Mouse (Mus musculus) kidney, embryonic 14.5 days (tissue): ENCODE measurements around the gene Olfr695. TPM values are rescaled to one million over a fixed set of nuclear protein-coding genes. Genes with fewer than 3 reads are reported as not detected.
"Not testable (repeated sequence)": the region's sequence is repeated elsewhere in the genome, so short reads cannot be mapped to it uniquely, and the experiment has no call there.

Experiments used
- ATAC-seq: fragments of 200-750 bp; cut with Nextera tagmentation; 2 replicates; pipeline ENCODE4 v1.8.0; 2017; ENCODE audit warnings: moderate number of reproducible peaks, mild to moderate bottlenecking, moderate TSS enrichment, moderate library complexity; ENCODE audit not compliant: low FRiP score, low TSS enrichment
- H3K27ac ChIP-seq: fragments of 300-500 bp; sonication (generic); 2 replicates; pipeline ENCODE4 v1.5.1; 2014; ENCODE audit warnings: low read depth, mild to moderate bottlenecking, low read length, moderate library complexity, mixed read lengths
- H3K27me3 ChIP-seq: fragments of 300-500 bp; sonication (generic); 2 replicates; pipeline ENCODE4 v1.6.1; 2014; ENCODE audit warnings: mild to moderate bottlenecking, low read length; ENCODE audit not compliant: control insufficient read depth, insufficient read depth
- H3K36me3 ChIP-seq: fragments of 300-500 bp; sonication (generic); 2 replicates; pipeline ENCODE4 v1.6.1; 2014; ENCODE audit warnings: low read length, mixed read lengths; ENCODE audit not compliant: control insufficient read depth, insufficient read depth
- H3K4me1 ChIP-seq: fragments of 300-500 bp; sonication (generic); 2 replicates; pipeline ENCODE4 v1.6.1; 2014; ENCODE audit warnings: low read length, mixed read lengths; ENCODE audit not compliant: control insufficient read depth, insufficient read depth
- H3K4me2 ChIP-seq: fragments of 300-500 bp; sonication (generic); replicated peaks from 2 replicates; pipeline ENCODE4 v1.6.1; 2014; ENCODE audit warnings: low read depth, mild to moderate bottlenecking, low read length
- H3K4me3 ChIP-seq: fragments of 300-500 bp; sonication (generic); 2 replicates; pipeline ENCODE4 v1.5.1; 2014; ENCODE audit warnings: mild to moderate bottlenecking, low read length
- H3K9ac ChIP-seq: fragments of 300-500 bp; sonication (generic); 2 replicates; pipeline ENCODE4 v1.6.1; 2014; ENCODE audit warnings: low read depth, mild to moderate bottlenecking, low read length, moderate library complexity
- H3K9me3 ChIP-seq: fragments of 300-500 bp; sonication (generic); 2 replicates; pipeline ENCODE4 v1.6.1; 2016; ENCODE audit warnings: low read length; ENCODE audit not compliant: control insufficient read depth
- WGBS: fragments of 180-500 bp; shearing (Covaris S2); extraction: QIAGEN DNeasy Blood & Tissue Kit; methylation state at CpG from one replicate; pipeline ENCODE4 v1.1.7; 2014; 5-methylcytosine and 5-hydroxymethylcytosine counted together
- polyA plus RNA-seq: library from polyadenylated mRNA; unstranded; fragments of >200 nt; fragmentation: Nextera tagmentation; extraction: Ambion mirVana; gene quantifications from 2 replicates; pipeline ENCODE4 v1.2.1, GENCODE M21; 2014

Olfr695 gene
- not detected in 2 replicates for polyA plus RNA-seq

DNA sequence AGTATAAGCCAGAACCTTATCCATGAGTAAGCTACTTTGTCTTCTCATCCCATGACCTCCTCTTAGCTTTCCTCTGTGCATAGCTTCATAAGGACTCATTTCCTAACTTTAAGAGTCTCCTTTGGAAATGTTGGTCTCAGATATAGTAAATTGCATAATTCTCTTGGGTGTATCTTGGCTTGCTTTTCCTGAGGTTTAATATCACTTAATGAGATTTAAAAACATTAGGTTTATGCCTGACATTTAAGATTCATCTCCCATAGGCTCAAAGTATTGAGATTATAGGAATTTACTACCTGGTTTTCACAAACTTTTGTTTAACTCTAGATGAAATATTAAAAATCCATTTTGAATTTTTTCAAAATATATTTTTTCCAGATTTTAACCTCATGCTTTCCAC lies at the start of gene Olfr695:
TSS of gene Olfr695 (minus strand) at position 101 of the 400 bp plus-strand sequence.
- H3K9ac ChIP-seq, result no peak within 1 kb of the TSS
- H3K4me2 ChIP-seq, result no peak within 1 kb of the TSS
- no peaks in the 10 kb centered on the region for H3K9me3 ChIP-seq
- H3K4me1 ChIP-seq, result no peaks in the 10 kb centered on the region
- no peaks in the 10 kb centered on the region for H3K27me3 ChIP-seq
- H3K4me3 ChIP-seq, result no peak within 1 kb of the TSS
- no peak for ATAC-seq
- H3K27ac ChIP-seq, result no peak within 1 kb of the TSS
- H3K36me3 ChIP-seq, result no peaks in the 10 kb centered on the region

DNA sequence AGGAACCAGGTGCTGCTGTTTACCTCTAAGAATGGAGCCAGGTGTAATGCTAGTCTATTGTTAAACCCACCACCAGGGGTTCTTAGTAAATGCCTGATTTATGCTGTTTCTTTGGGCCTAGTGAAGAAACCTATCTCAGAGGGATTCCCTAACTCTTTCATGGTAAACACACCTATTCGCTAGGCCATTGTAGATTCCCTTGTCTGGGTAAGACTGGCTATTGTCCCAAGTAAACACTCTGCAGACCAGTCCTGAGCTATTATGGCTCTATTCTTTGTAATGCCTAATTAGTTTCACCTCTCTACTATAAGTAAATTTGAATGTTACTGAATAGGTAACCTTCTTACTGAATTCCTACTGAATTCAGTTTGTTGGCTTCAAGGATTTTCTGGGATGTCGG lies 44.8 kb upstream of the Olfr695 start:
- ATAC-seq, H3K9ac ChIP-seq, H3K27ac ChIP-seq, H3K4me2 ChIP-seq, H3K36me3 ChIP-seq, H3K4me1 ChIP-seq, H3K27me3 ChIP-seq, H3K9me3 ChIP-seq, H3K4me3 ChIP-seq: not testable (repeated sequence)
- 90% methylated on average over 2 of the region's 2 CpGs for WGBS

DNA sequence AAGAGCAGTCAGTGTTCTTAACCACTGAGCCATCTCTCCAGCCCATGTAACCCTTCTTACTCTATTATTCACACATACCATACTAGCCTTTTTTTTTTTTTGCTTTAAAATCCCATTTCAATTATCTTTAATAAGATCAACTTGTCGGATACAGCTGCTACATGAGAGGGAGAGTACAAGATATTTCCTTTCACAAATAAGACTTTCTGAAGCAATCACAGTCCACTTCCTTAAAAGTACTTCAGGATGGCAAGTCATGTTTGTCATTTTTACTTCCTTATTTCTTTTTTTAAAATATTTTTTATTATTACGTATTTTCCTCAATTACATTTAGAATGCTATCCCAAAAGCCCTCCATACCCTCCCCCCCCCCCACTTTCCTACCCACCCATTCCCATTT lies 42.6 kb upstream of the Olfr695 start:
- H3K27me3 ChIP-seq, result no peaks in the 10 kb centered on the region
- no peaks in the 10 kb centered on the region for H3K4me1 ChIP-seq
- 90% methylated on average over 2 of the region's 2 CpGs for WGBS
- ATAC-seq, result no peak
- H3K9ac ChIP-seq, result no peak overlapping the region
- no peak overlapping the region for H3K27ac ChIP-seq
- no peak overlapping the region for H3K4me3 ChIP-seq
- H3K36me3 ChIP-seq, result no peaks in the 10 kb centered on the region
- no peak overlapping the region for H3K4me2 ChIP-seq
- no peaks in the 10 kb centered on the region for H3K9me3 ChIP-seq

DNA sequence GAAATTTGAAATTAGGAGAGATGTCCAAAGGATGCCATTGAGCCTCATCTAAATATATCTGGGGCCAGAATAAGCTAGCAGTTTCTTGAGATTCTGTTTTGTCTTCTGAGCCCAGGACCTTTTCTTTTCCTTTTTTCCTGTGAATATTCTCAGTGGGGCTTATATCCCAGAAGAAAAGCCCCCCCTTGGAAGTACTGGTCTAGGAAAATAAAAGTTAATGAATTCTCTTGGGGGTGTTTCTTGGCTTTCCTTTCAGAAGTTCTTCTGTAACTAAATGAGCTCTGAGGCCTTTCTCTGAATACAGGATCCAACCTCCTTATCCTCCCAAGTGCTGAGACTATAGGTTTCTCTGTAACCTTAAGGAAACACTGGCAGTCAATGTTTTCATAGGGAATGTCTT lies 39.1 kb upstream of the Olfr695 start, which contains the start of gene Olfr698:
TSS of gene Olfr698 (minus strand) at position 101 of the 400 bp plus-strand sequence.
- no peak within 1 kb of the TSS for H3K4me2 ChIP-seq
- H3K9ac ChIP-seq, result no peak within 1 kb of the TSS
- no peaks in the 10 kb centered on the region for H3K9me3 ChIP-seq
- H3K4me1 ChIP-seq, result no peaks in the 10 kb centered on the region
- no peaks in the 10 kb centered on the region for H3K36me3 ChIP-seq
- H3K27me3 ChIP-seq, result no peaks in the 10 kb centered on the region
- no peak for ATAC-seq
- no peak within 1 kb of the TSS for H3K4me3 ChIP-seq
- no peak within 1 kb of the TSS for H3K27ac ChIP-seq

DNA sequence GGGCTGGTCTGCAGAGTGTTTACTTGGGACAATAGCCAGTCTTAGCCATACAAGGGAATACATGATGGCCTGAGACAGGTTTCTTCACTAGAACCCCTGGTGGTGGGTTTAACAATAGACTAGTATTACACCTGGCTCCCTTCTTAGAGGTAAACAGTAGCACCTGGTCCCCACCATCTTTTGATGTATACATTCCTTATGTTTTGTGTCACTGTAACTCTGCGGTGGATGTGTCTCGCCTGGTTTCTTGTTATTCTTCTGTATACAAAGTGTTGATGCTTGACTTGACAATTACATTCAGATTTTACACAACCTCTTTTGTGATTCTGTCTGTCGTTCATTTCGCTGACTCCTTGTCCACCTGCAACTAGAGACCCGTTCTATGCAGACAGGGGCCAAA lies 29.6 kb upstream of the Olfr695 start:
- Histone ChIP-seq H3K27me3 (no peaks in the 10 kb centered on the region), H3K4me1 (no peaks in the 10 kb centered on the region), H3K9me3 (no peaks in the 10 kb centered on the region), H3K4me3 (no peak overlapping the region), H3K4me2 (no peak overlapping the region), H3K27ac (no peak overlapping the region), H3K36me3 (no peaks in the 10 kb centered on the region), H3K9ac (no peak overlapping the region)
- ATAC-seq, result no peak
- WGBS, result 91% methylated on average over 5 of the region's 5 CpGs

DNA sequence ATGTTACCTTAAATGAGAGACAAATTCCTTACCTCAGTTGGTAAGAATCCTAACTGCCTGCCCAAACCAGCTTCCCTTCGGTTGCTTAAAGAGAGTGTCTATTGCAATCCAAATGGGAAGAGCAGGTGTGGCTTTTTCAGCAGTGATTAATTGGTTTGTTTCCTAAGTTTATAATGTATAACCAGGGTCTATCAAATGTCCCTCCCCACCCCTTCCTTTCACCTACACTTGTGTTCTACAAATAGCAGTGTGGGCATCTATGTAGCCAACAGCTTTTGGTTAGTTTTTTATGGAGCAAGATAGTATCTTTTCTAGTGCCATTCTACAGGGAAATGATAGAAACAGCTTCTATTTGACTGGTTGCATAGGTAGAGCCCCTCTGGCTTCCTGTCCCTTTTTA lies 26.1 kb upstream of the Olfr695 start, which contains the start of gene Olfr697:
TSS of gene Olfr697 (minus strand) at position 101 of the 400 bp plus-strand sequence.
- 96% methylated on average over 1 of the region's 1 CpGs for WGBS
- no peak for ATAC-seq

DNA sequence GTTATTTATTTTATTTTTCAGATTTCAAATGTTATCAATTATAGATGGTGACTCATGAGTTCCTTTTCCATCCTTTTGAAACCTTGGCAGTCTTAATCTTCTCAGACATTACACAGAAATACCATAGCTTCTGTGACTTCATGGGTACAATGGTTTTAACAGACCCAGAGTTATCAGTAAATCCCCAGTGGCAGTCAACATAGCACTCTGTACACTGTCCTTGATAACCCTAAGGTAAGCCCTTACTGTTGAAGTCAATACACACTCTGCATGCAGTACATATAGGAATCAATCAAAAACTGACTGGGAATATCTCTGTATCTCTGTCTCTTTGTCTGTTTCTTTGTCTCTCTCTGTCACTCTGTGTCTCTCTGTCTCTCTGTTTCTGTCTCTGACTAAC lies 20.8 kb upstream of the Olfr695 start:
- Histone ChIP-seq H3K27ac (no peak overlapping the region), H3K4me3 (no peak overlapping the region), H3K36me3 (no peaks in the 10 kb centered on the region), H3K4me1 (no peaks in the 10 kb centered on the region), H3K27me3 (no peaks in the 10 kb centered on the region), H3K4me2 (no peak overlapping the region), H3K9ac (no peak overlapping the region), H3K9me3 (no peaks in the 10 kb centered on the region)
- no peak for ATAC-seq

More for the DNA sequence above, 26.1 kb upstream of the Olfr695 start, which contains the start of gene Olfr697:
- Histone ChIP-seq H3K27me3 (no peaks in the 10 kb centered on the region), H3K4me2 (no peak within 1 kb of the TSS), H3K4me1 (no peaks in the 10 kb centered on the region), H3K9me3 (no peaks in the 10 kb centered on the region), H3K27ac (no peak within 1 kb of the TSS), H3K36me3 (no peaks in the 10 kb centered on the region), H3K9ac (no peak within 1 kb of the TSS), H3K4me3 (no peak within 1 kb of the TSS)

DNA sequence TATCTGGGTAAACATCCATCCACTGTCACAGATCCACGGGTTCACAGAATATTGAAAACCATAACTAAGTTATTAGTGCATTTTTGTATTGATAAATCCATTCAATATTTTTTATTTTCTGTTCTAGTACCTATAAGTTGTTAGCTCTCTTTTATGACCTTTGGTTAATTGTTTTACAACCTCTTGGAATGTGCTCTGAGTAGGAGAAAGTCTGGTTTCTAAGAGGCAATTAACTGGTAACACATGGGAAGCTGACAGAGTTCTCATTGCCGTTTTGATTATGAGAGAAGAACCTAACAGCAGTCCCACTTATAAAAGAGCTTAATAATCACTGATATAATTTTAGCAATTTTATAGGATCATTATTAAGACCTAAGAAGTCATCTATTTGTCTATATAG lies 17.5 kb upstream of the Olfr695 start:
- Histone ChIP-seq H3K9me3 (no peaks in the 10 kb centered on the region), H3K4me1 (no peaks in the 10 kb centered on the region), H3K36me3 (no peaks in the 10 kb centered on the region), H3K4me3 (no peak overlapping the region), H3K9ac (no peak overlapping the region), H3K4me2 (no peak overlapping the region), H3K27me3 (no peaks in the 10 kb centered on the region), H3K27ac (no peak overlapping the region)
- WGBS, result 39% methylated on average over 2 of the region's 2 CpGs
- ATAC-seq, result no peak

DNA sequence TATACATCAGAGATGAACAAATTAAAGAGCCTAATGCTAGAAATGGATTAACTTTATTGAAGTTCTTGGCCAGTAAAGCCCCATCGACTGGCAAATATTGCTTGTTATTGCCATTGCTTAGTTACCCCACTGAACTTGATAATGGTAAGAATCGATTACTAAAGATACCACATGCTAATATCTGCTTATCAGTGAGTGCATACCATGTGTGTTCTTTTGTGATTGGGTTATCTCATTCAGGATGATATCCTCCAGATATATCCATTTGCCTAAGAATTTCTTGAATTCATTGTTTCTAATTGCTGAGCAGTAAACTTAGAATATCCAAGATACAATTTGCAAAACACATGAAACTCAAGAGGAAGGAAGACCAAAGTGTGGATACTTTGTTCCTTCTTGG lies 9.5 kb upstream of the Olfr695 start:
- not testable (repeated sequence) for H3K27me3 ChIP-seq, H3K27ac ChIP-seq, H3K4me3 ChIP-seq, ATAC-seq, H3K4me1 ChIP-seq, H3K9me3 ChIP-seq, H3K36me3 ChIP-seq, H3K4me2 ChIP-seq, H3K9ac ChIP-seq
- 90% methylated on average over 2 of the region's 2 CpGs for WGBS

DNA sequence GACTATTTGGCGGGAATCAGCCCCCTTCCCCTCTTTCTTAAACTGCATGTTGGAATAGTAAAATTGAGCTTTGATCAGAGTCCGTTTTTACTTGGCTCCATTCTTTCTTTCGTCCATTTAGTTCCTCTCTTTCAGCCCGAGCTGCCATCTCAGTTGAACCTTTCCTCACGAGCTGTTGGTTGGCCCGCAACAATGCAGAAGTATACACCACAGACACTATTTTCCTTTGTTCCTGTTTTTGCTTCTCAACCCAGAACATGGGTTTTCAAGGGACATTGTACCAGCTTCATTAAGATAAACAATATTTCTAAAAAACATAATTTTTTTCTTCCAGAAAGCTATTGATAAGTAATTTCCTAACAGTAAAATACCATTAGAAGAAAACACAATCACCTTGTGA lies 4.7 kb downstream of the Olfr695 start:
- no peak overlapping the region for H3K4me3 ChIP-seq
- H3K27me3 ChIP-seq, result no peaks in the 10 kb centered on the region
- H3K9me3 ChIP-seq, result no peaks in the 10 kb centered on the region; the same call in 1 of the 2 replicates
- no peaks in the 10 kb centered on the region for H3K36me3 ChIP-seq
- no peak overlapping the region for H3K9ac ChIP-seq
- no peak overlapping the region for H3K27ac ChIP-seq
- no peaks in the 10 kb centered on the region for H3K4me1 ChIP-seq
- no peak overlapping the region for H3K4me2 ChIP-seq
- no peak for ATAC-seq
- 91% methylated on average over 6 of the region's 6 CpGs for WGBS
